Mouse (Mus musculus): Measurements from ENCODE around the gene Slc25a10. TPM values are rescaled to one million over a fixed set of nuclear protein-coding genes. Genes with fewer than 3 reads are reported as not detected.
"Not testable (repeated sequence)": the region's sequence is repeated elsewhere in the genome, so short reads cannot be mapped to it uniquely, and the experiment has no call there.

The Slc25a10 gene
- polyA plus RNA-seq, 1 experiment from 2014 or later = 53.6 TPM

- H3K9ac ChIP-seq; H3K9me3 ChIP-seq (replicated peaks); H3K36me3 ChIP-seq; H3K27ac ChIP-seq (replicated peaks); H3K4me3 ChIP-seq (replicated peaks); H3K4me2 ChIP-seq (replicated peaks); ATAC-seq (ENCODE audit: insufficient number of reproducible peaks, low FRiP score, low TSS enrichment, low read depth); H3K27me3 ChIP-seq: not testable (repeated sequence)
- 86% methylated on average over 2 of the region's 2 CpGs for WGBS
- peaks cover 16% of the 10 kb centered on the region for H3K4me1 ChIP-seq
Observed at GRCm38 (mm10) chr11:120514262-120514661, 22.6 kb downstream of the Slc25a10 start.

GRCm38 (mm10) chr11:120515611-120516010, 24.0 kb downstream of the Slc25a10 start:
- Histone ChIP-seq H3K9ac (no peak overlapping the region), H3K4me1 (peaks cover 17% of the 10 kb centered on the region), H3K4me2 (replicated peaks) (no peak overlapping the region), H3K27me3 (no peaks in the 10 kb centered on the region), H3K27ac (replicated peaks) (no peak overlapping the region), H3K9me3 (replicated peaks) (no peaks in the 10 kb centered on the region), H3K4me3 (replicated peaks) (0 out of 2 replicates have a peak overlapping the region, but pooled peaks have one; percentile 3), H3K36me3 (no peaks in the 10 kb centered on the region)
- ATAC-seq (ENCODE audit: insufficient number of reproducible peaks, low FRiP score, low TSS enrichment, low read depth) = peak; percentile 64; the same call in 1 of the 2 replicates
- 16% methylated on average over 17 of the region's 17 CpGs for WGBS

- H3K9me3 ChIP-seq (replicated peaks) = no peaks in the 10 kb centered on the region
- no peak for ATAC-seq (ENCODE audit: insufficient number of reproducible peaks, low FRiP score, low TSS enrichment, low read depth)
- no peak overlapping the region for H3K4me2 ChIP-seq (replicated peaks)
- no peaks in the 10 kb centered on the region for H3K27me3 ChIP-seq
- H3K4me1 ChIP-seq = peaks cover 16% of the 10 kb centered on the region; the same call in 1 of the 2 replicates
- no peaks in the 10 kb centered on the region for H3K36me3 ChIP-seq
- WGBS = 88% methylated on average over 4 of the region's 4 CpGs
- no peak overlapping the region for H3K9ac ChIP-seq
- H3K27ac ChIP-seq (replicated peaks) = no peak overlapping the region
- no peak overlapping the region for H3K4me3 ChIP-seq (replicated peaks)
Observed at GRCm38 (mm10) chr11:120517147-120517546, 25.5 kb downstream of the Slc25a10 start.

GRCm38 (mm10) chr11:120518027-120518426, 26.4 kb downstream of the Slc25a10 start:
- no peak for ATAC-seq (ENCODE audit: insufficient number of reproducible peaks, low FRiP score, low TSS enrichment, low read depth)
- 0 out of 2 replicates have a peak overlapping the region, but pooled peaks have one; percentile 48 for H3K27ac ChIP-seq (replicated peaks)
- H3K27me3 ChIP-seq = no peaks in the 10 kb centered on the region
- H3K4me1 ChIP-seq = peaks cover 16% of the 10 kb centered on the region; the same call in 1 of the 2 replicates
- 51% methylated on average over 6 of the region's 6 CpGs for WGBS
- no peaks in the 10 kb centered on the region for H3K36me3 ChIP-seq
- no peak overlapping the region for H3K4me3 ChIP-seq (replicated peaks)
- H3K9me3 ChIP-seq (replicated peaks) = no peaks in the 10 kb centered on the region
- no peak overlapping the region for H3K4me2 ChIP-seq (replicated peaks)
- H3K9ac ChIP-seq = no peak overlapping the region

GRCm38 (mm10) chr11:120518558-120518957, 26.9 kb downstream of the Slc25a10 start:
- Histone ChIP-seq H3K36me3 (no peaks in the 10 kb centered on the region), H3K9ac (no peak overlapping the region), H3K27ac (replicated peaks) (0 out of 2 replicates have a peak overlapping the region, but pooled peaks have one; percentile 48), H3K4me2 (replicated peaks) (no peak overlapping the region), H3K4me1 (peaks cover 16% of the 10 kb centered on the region; the same call in 1 of the 2 replicates), H3K9me3 (replicated peaks) (no peaks in the 10 kb centered on the region), H3K4me3 (replicated peaks) (no peak overlapping the region), H3K27me3 (no peaks in the 10 kb centered on the region)
- 48% methylated on average over 6 of the region's 6 CpGs for WGBS
- ATAC-seq (ENCODE audit: insufficient number of reproducible peaks, low FRiP score, low TSS enrichment, low read depth) = no peak

GRCm38 (mm10) chr11:120519738-120520137, 28.1 kb downstream of the Slc25a10 start:
- no peak for ATAC-seq (ENCODE audit: insufficient number of reproducible peaks, low FRiP score, low TSS enrichment, low read depth)
- Histone ChIP-seq H3K27me3 (no peaks in the 10 kb centered on the region), H3K36me3 (no peaks in the 10 kb centered on the region), H3K4me2 (replicated peaks) (no peak overlapping the region), H3K9me3 (replicated peaks) (no peaks in the 10 kb centered on the region), H3K27ac (replicated peaks) (no peak overlapping the region), H3K4me3 (replicated peaks) (no peak overlapping the region), H3K9ac (no peak overlapping the region), H3K4me1 (peaks cover 16% of the 10 kb centered on the region; the same call in 1 of the 2 replicates)
- WGBS = 33% methylated on average over 9 of the region's 9 CpGs

GRCm38 (mm10) chr11:120520498-120520897, 28.9 kb downstream of the Slc25a10 start:
- H3K4me2 ChIP-seq (replicated peaks) = no peak overlapping the region
- no peak for ATAC-seq (ENCODE audit: insufficient number of reproducible peaks, low FRiP score, low TSS enrichment, low read depth)

GRCm38 (mm10) chr11:120520967-120521540, 29.4 kb downstream of the Slc25a10 start:
- no peak overlapping the region for H3K4me3 ChIP-seq (replicated peaks)
- H3K9ac ChIP-seq = no peak overlapping the region
- no peaks in the 10 kb centered on the region for H3K27me3 ChIP-seq
- H3K36me3 ChIP-seq = no peaks in the 10 kb centered on the region
- WGBS = 51% methylated on average over 5 of the region's 5 CpGs
- H3K27ac ChIP-seq (replicated peaks) = no peak overlapping the region
- no peaks in the 10 kb centered on the region for H3K9me3 ChIP-seq (replicated peaks)
- H3K4me2 ChIP-seq (replicated peaks) = no peak overlapping the region
- no peak for ATAC-seq (ENCODE audit: insufficient number of reproducible peaks, low FRiP score, low TSS enrichment, low read depth)
- H3K4me1 ChIP-seq = peaks cover 16% of the 10 kb centered on the region; the same call in 1 of the 2 replicates

More at GRCm38 (mm10) chr11:120520498-120520897, 28.9 kb downstream of the Slc25a10 start:
- Histone ChIP-seq H3K27me3 (no peaks in the 10 kb centered on the region), H3K9ac (no peak overlapping the region), H3K4me1 (peaks cover 16% of the 10 kb centered on the region; the same call in 1 of the 2 replicates), H3K4me3 (replicated peaks) (no peak overlapping the region), H3K9me3 (replicated peaks) (no peaks in the 10 kb centered on the region), H3K36me3 (no peaks in the 10 kb centered on the region), H3K27ac (replicated peaks) (no peak overlapping the region)
- WGBS = 64% methylated on average over 9 of the region's 9 CpGs

GRCm38 (mm10) chr11:120522581-120522980, 30.9 kb downstream of the Slc25a10 start:
- Histone ChIP-seq H3K36me3 (no peaks in the 10 kb centered on the region), H3K27me3 (peaks cover 3% of the 10 kb centered on the region; the same call in 1 of the 2 replicates), H3K4me3 (replicated peaks) (no peak overlapping the region), H3K27ac (replicated peaks) (no peak overlapping the region), H3K4me2 (replicated peaks) (no peak overlapping the region), H3K9ac (no peak overlapping the region), H3K4me1 (peaks cover 16% of the 10 kb centered on the region; the same call in 1 of the 2 replicates), H3K9me3 (replicated peaks) (no peaks in the 10 kb centered on the region)
- 89% methylated on average over 8 of the region's 8 CpGs for WGBS
- no peak for ATAC-seq (ENCODE audit: insufficient number of reproducible peaks, low FRiP score, low TSS enrichment, low read depth)

GRCm38 (mm10) chr11:120525959-120526358, 34.3 kb downstream of the Slc25a10 start:
- ATAC-seq (ENCODE audit: insufficient number of reproducible peaks, low FRiP score, low TSS enrichment, low read depth) = no peak
- Histone ChIP-seq H3K4me2 (replicated peaks) (no peak overlapping the region), H3K9ac (no peak overlapping the region), H3K27ac (replicated peaks) (no peak overlapping the region), H3K27me3 (peaks cover 36% of the 10 kb centered on the region), H3K9me3 (replicated peaks) (no peaks in the 10 kb centered on the region), H3K36me3 (no peaks in the 10 kb centered on the region), H3K4me3 (replicated peaks) (no peak overlapping the region), H3K4me1 (peaks cover 9% of the 10 kb centered on the region)
- 77% methylated on average over 2 of the region's 2 CpGs for WGBS

GRCm38 (mm10) chr11:120527690-120528354, 36.2 kb downstream of the Slc25a10 start:
- Histone ChIP-seq H3K9ac (no peak overlapping the region), H3K27ac (replicated peaks) (no peak overlapping the region), H3K9me3 (replicated peaks) (no peaks in the 10 kb centered on the region), H3K36me3 (no peaks in the 10 kb centered on the region), H3K27me3 (peaks cover 55% of the 10 kb centered on the region), H3K4me1 (peaks cover 11% of the 10 kb centered on the region), H3K4me2 (replicated peaks) (no peak overlapping the region), H3K4me3 (replicated peaks) (no peak overlapping the region)
- no peak for ATAC-seq (ENCODE audit: insufficient number of reproducible peaks, low FRiP score, low TSS enrichment, low read depth)
- 73% methylated on average over 9 of the region's 9 CpGs for WGBS
